Mouse (Mus musculus) lung, postnatal 0 days (tissue): ENCODE data around the gene Aff3. TPM values are rescaled to one million over a fixed set of nuclear protein-coding genes. Genes with fewer than 3 reads are reported as not detected.

ENCODE experiments used
- ATAC-seq: fragments of 200-750 bp; cut with Nextera tagmentation; 2 replicates; pipeline ENCODE4 v1.8.0; 2017; ENCODE audit warnings: moderate library complexity
- DNase-seq: peaks from one replicate; pipeline ENCODE4 v3.0.0-alpha.2; 2016; ENCODE audit warnings: low spot score
- H3K27ac ChIP-seq: fragments of 300-500 bp; sonication (generic); 2 replicates; pipeline ENCODE4 v1.5.1; 2014; ENCODE audit warnings: antibody characterized with exemption, mild to moderate bottlenecking, low read length, mixed read lengths
- H3K27me3 ChIP-seq: fragments of 300-500 bp; sonication (generic); replicated peaks from 2 replicates; pipeline ENCODE4 v1.6.1; 2014; ENCODE audit warnings: low read length, mixed read lengths; ENCODE audit not compliant: insufficient read depth
- H3K36me3 ChIP-seq: fragments of 300-500 bp; sonication (generic); 2 replicates; pipeline ENCODE4 v1.6.1; 2014; ENCODE audit warnings: low read length, mixed read lengths; ENCODE audit not compliant: insufficient read depth
- H3K4me1 ChIP-seq: fragments of 300-500 bp; sonication (generic); 2 replicates; pipeline ENCODE4 v1.6.1; 2014; ENCODE audit warnings: antibody characterized with exemption, low read depth, low read length, mixed read lengths; ENCODE audit not compliant: insufficient read depth
- H3K4me2 ChIP-seq: fragments of 300-500 bp; sonication (generic); replicated peaks from 2 replicates; pipeline ENCODE4 v1.6.1; 2014; ENCODE audit warnings: low read depth, mild to moderate bottlenecking, low read length, moderate library complexity, mixed read lengths
- H3K4me3 ChIP-seq: fragments of 300-500 bp; sonication (generic); 2 replicates; pipeline ENCODE4 v1.5.1; 2014; ENCODE audit warnings: low read depth, low read length
- H3K9ac ChIP-seq: fragments of 300-500 bp; sonication (generic); replicated peaks from 2 replicates; pipeline ENCODE4 v1.6.1; 2014; ENCODE audit warnings: low read depth, mild to moderate bottlenecking
- H3K9me3 ChIP-seq: fragments of 300-500 bp; sonication (generic); 2 replicates; pipeline ENCODE4 v1.6.1; 2016; ENCODE audit warnings: low read length, mixed read lengths
- CTCF ChIP-seq: IDR thresholded peaks from 2 replicates; pipeline ENCODE4 v1.5.1; 2016; ENCODE audit warnings: antibody characterized with exemption, mild to moderate bottlenecking
- EP300 ChIP-seq: IDR thresholded peaks from 2 replicates; pipeline ENCODE4 v1.6.1; 2016; ENCODE audit warnings: antibody characterized with exemption, mild to moderate bottlenecking, control low read depth
- WGBS: fragments of 180-500 bp; shearing (Covaris S2); extraction: QIAGEN DNeasy Blood & Tissue Kit; methylation state at CpG from one replicate; pipeline ENCODE4 v1.1.7; 2014; 5-methylcytosine and 5-hydroxymethylcytosine counted together
- polyA plus RNA-seq: library from polyadenylated mRNA; unstranded; fragments of >200 nt; fragmentation: Nextera tagmentation; extraction: Ambion mirVana; gene quantifications from 2 replicates; pipeline ENCODE4 v1.2.1, GENCODE M21; 2015

Aff3 gene
- polyA plus RNA-seq, 1 experiment from 2014 or later, result 5.9 TPM

DNA sequence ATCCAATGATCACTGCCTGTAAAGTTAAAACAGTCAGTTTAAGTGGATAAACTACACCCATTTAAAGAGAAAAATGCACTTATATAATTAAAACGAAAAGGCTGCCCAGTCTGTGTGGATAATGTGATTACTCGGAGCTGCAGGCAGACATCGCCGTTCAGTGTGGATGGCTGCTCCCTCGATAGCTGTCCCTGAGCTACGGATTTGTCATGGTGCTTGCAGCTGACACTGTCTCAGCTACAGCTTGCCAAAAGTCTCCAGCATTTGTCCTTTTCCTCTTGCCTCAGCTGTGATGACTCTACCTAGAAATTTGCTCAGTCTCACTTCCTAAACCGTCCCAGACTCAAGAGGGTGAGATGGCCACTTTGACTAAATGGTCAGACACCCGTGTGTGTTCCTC lies 401.5 kb downstream of the Aff3 start:
- no peaks in the 10 kb centered on the region for H3K4me1 ChIP-seq
- ATAC-seq (peak; percentile 44), DNase-seq (peak; percentile 19)
- no peaks in the 10 kb centered on the region for H3K27me3 ChIP-seq
- TF ChIP-seq CTCF (no peak), EP300 (no peak)
- no peaks in the 10 kb centered on the region for H3K36me3 ChIP-seq
- H3K9me3 ChIP-seq, result no peaks in the 10 kb centered on the region
- H3K4me3 ChIP-seq, result no peak overlapping the region
- no peak overlapping the region for H3K4me2 ChIP-seq
- no peak overlapping the region for H3K27ac ChIP-seq
- WGBS, result 57% methylated on average over 8 of the region's 8 CpGs
- no peak overlapping the region for H3K9ac ChIP-seq

DNA sequence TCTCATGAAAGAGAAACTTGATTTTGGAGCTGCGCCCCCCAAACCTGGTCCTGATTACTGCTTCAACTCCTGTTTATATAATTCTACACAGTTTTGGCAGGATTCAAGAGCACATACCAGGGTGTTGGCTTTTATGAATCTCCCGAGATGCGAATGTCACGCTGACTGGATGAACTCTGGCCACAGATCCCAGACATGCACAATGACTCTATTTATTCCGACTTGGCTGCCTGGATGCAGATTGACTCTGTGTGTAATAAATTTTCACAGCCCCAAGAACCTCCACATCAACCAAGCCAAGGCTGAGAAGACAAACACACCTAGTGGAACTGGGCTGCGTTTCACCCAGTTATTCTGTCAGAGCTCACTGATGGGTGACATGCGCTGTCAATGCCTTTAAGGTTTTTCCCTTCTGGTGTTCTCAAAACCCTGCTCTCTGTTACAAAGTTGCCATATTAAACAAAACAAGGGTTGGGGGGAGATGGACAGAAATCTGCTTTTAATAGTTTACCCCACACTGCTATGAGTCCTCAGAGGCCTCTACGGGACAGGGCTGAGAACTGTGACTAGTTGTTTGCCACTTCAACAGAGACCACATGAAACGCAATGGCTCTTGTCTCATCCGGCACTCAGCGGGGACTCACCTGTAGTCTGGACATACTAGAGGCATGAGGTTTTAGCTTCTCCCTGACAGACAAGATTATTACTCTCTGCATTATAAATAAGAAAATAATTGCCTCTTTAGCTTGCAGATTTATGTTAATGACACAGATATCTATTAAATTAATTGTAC lies 402.2 kb downstream of the Aff3 start:
- H3K36me3 ChIP-seq, result no peaks in the 10 kb centered on the region
- no peaks in the 10 kb centered on the region for H3K27me3 ChIP-seq
- DNase-seq, result peak; percentile 28
- no peak overlapping the region for H3K4me2 ChIP-seq
- no peaks in the 10 kb centered on the region for H3K4me1 ChIP-seq
- H3K27ac ChIP-seq, result no peak overlapping the region
- H3K9me3 ChIP-seq, result no peaks in the 10 kb centered on the region
- peak; percentile 33 for ATAC-seq
- H3K9ac ChIP-seq, result no peak overlapping the region
- WGBS, result 60% methylated on average over 11 of the region's 11 CpGs
- no peak for TF ChIP-seq EP300
- TF ChIP-seq CTCF, result no peak
- H3K4me3 ChIP-seq, result no peak overlapping the region

DNA sequence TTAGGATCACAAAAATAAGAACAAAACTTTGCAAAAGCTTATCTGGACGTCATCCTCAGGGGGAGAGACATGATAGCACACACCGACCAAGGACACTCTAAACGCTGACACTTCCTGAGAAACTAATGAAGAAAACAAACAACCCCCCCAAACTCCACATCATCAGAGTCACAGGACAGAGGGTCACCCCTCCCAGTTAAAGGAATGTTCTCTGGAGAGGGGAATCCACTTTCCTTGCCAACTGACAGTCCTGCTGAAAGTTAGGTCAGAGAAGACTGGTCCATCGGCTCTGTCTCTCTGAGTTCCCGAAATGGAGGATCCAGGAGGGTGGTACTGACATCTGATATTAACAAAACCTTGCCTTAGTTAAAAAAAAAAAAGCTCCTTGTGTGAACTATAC lies 403.7 kb downstream of the Aff3 start:
- no peak overlapping the region for H3K4me2 ChIP-seq
- no peak for TF ChIP-seq CTCF
- no peak for TF ChIP-seq EP300
- peak; percentile 15 for DNase-seq
- no peak for ATAC-seq
- H3K27ac ChIP-seq, result no peak overlapping the region
- H3K36me3 ChIP-seq, result no peaks in the 10 kb centered on the region
- no peaks in the 10 kb centered on the region for H3K27me3 ChIP-seq
- no peaks in the 10 kb centered on the region for H3K9me3 ChIP-seq
- no peak overlapping the region for H3K9ac ChIP-seq
- 41% methylated on average over 5 of the region's 5 CpGs for WGBS
- H3K4me1 ChIP-seq, result no peaks in the 10 kb centered on the region
- no peak overlapping the region for H3K4me3 ChIP-seq

DNA sequence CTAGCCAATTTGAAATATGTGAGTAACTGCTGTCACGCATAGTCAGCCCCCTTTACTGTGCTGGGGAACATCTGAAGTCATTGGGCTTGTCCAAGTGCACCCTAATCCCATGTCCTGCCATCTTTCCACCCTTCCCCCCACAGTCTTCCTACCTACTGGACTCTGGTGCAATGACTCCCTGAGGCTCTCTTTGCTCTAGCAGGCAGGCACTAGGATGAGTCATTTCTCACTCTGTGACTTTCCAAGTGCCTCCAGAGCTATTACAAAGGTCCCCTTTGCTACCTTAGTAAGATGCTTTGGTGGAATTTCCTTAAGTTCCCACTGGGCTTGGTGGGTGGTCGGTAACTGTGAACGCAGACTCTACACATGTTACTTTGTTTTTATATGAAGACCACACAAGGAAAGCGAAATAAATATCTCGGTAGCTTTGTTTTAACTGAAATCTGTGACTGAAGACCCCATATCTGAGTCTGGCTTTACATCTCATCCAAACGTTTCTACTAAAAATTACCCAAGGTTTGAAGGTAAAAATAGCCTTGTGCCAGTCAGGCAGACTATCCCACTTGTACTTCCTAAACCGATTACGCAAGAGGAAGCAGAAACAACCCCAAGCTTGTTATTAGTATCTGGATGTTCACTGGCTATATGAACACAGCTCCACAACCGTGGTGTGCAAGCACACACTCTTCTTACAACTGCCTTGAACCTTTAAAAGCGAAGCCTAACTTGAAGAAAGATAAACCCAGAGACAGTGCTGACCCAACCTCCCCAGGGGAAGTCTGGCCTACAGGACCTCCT lies 405.0 kb downstream of the Aff3 start:
- no peak overlapping the region for H3K9ac ChIP-seq
- no peaks in the 10 kb centered on the region for H3K36me3 ChIP-seq
- H3K27ac ChIP-seq, result no peak overlapping the region
- no peak overlapping the region for H3K4me3 ChIP-seq
- no peaks in the 10 kb centered on the region for H3K9me3 ChIP-seq
- H3K4me1 ChIP-seq, result no peaks in the 10 kb centered on the region
- no peak overlapping the region for H3K4me2 ChIP-seq
- DNase-seq (peak; percentile 15), ATAC-seq (no peak)
- 69% methylated on average over 10 of the region's 10 CpGs for WGBS
- TF ChIP-seq EP300 (no peak), CTCF (no peak)
- H3K27me3 ChIP-seq, result no peaks in the 10 kb centered on the region

DNA sequence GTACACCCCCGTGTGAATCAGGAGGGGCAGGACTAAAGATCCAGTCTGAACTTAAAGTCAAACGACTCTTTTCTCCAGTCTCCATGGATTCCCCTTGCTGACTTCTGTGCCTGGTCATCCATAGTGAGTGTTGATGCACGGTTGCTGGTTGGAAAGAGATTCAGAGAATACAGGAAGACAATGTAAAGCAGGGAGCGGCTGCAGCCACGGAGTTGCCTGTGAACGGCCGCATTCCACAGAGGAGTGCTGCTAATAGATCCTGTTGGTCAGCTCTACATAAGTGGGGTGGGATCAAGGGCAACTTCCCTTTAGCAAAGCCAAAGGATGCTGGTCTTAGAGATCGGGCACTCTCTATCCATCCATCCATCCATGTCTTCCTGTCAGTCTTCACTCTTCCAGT lies 410.3 kb downstream of the Aff3 start:
- no peaks in the 10 kb centered on the region for H3K27me3 ChIP-seq
- H3K9me3 ChIP-seq, result no peaks in the 10 kb centered on the region
- ATAC-seq (no peak), DNase-seq (no peak)
- no peak overlapping the region for H3K4me2 ChIP-seq
- WGBS, result 56% methylated on average over 8 of the region's 8 CpGs
- TF ChIP-seq EP300, result no peak
- no peak for TF ChIP-seq CTCF
- H3K4me3 ChIP-seq, result no peak overlapping the region
- H3K4me1 ChIP-seq, result no peaks in the 10 kb centered on the region
- H3K36me3 ChIP-seq, result no peaks in the 10 kb centered on the region
- no peak overlapping the region for H3K9ac ChIP-seq
- no peak overlapping the region for H3K27ac ChIP-seq

DNA sequence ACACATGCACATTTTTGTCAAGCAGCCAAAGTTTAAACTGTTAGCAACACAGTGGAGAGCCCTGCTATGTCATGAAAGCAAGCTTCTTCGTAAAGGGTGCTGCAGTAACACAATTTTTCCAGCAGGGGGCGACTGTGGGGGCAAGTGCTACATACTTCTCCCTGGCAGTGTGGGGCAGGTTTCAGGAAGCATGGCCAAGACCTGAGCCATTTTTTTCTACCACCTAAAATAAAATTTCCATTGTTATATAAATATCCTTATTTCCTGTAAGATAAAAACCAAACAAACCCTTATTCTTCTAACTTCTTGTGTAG lies 412.0 kb downstream of the Aff3 start:
- ATAC-seq (peak; percentile 33; the same call in 1 of the 2 replicates), DNase-seq (peak; percentile 51)
- Histone ChIP-seq H3K9me3 (no peaks in the 10 kb centered on the region), H3K4me1 (no peaks in the 10 kb centered on the region), H3K27ac (no peak overlapping the region), H3K9ac (no peak overlapping the region), H3K4me3 (no peak overlapping the region), H3K36me3 (no peaks in the 10 kb centered on the region), H3K27me3 (no peaks in the 10 kb centered on the region), H3K4me2 (no peak overlapping the region)
- 18% methylated on average over 2 of the region's 2 CpGs for WGBS
- peak; percentile 77 for TF ChIP-seq CTCF
- no peak for TF ChIP-seq EP300
